Mouse (Mus musculus) gonadal fat pad, adult 2 months (tissue): ENCODE results near the gene Rbms3. TPM values are rescaled to one million over a fixed set of nuclear protein-coding genes. Genes with fewer than 3 reads are reported as not detected.

Experiments
- DNase-seq: peaks from one replicate; pipeline ENCODE4 v3.0.0-alpha.2; 2012; ENCODE audit warnings: low read depth
- polyA plus RNA-seq: library from polyadenylated mRNA; depleted of rRNA; stranded (reverse); fragments of >200 nt; gene quantifications from 2 replicates; pipeline ENCODE4 v1.2.3, GENCODE M21; 2012; rRNA removed

Gene Rbms3
- polyA plus RNA-seq: 19.4 and 21.4 TPM in 2 replicates

DNA sequence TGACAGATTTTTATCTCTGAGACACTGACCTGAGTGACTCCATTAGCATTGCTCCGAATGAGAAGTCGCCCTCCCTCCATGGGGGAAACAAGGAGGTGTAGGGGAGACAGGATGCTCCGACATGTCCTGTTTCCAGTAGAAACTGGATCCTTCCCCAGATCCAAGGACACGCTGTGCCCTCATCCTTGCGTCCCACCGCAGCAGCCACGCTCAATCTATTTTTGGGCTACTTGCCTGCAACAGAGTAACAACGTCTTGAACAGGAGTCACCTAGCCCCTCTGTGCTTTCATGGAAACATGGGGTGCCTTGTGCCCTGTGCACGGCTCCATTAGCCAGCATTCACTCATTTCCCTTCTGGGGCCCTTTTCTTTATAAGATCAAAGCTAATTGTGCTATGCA is at the start of gene Rbms3:
TSS of gene Rbms3 (minus strand) at position 143 of the 400 bp plus-strand sequence.
- no peak for DNase-seq

GRCm38 (mm10) chr9:117673311-117673710 is 43.6 kb upstream of the Rbms3 start:
- DNase-seq: no peak

DNA sequence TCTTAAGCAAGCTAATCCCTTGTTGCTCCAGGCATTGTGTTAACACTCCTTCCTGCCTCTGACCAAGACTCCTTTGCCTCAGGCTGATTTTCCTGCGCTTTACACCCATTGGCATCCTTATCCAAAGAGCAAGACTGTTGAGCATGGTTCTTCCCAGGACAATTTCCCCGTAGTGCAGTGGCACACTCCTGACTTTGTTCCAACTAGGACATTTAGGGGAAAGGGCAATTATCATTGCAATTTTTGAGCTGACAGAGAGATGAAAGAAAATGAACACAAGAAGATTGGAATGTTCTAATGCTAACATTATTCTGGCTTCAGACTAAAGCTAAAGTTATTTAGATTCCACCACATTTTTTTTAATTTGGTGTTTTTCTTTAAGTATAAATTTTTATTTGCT is 24.9 kb upstream of the Rbms3 start:
- DNase-seq: no peak

- DNase-seq: no peak
Observed at GRCm38 (mm10) chr9:117653641-117654040, 23.9 kb upstream of the Rbms3 start.

DNA sequence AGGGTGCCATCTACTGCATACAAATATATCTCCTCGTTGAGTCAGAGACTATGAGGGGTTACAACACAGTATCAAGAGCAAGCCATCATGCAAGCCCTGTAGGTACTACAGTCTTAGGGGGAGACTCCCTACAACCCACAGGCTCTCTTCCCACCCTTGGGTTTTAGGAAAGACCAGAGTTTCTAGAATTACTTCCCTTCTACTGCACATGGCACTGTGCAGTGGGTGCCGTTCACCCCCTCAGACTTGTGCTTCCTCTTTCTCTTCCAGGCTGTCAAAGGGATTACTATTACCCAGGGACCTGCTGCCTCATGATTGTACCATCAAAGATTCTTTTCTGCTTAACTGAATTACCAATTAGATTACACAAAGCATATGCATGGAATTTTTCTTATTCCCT is 16.4 kb upstream of the Rbms3 start:
- DNase-seq: no peak

DNA sequence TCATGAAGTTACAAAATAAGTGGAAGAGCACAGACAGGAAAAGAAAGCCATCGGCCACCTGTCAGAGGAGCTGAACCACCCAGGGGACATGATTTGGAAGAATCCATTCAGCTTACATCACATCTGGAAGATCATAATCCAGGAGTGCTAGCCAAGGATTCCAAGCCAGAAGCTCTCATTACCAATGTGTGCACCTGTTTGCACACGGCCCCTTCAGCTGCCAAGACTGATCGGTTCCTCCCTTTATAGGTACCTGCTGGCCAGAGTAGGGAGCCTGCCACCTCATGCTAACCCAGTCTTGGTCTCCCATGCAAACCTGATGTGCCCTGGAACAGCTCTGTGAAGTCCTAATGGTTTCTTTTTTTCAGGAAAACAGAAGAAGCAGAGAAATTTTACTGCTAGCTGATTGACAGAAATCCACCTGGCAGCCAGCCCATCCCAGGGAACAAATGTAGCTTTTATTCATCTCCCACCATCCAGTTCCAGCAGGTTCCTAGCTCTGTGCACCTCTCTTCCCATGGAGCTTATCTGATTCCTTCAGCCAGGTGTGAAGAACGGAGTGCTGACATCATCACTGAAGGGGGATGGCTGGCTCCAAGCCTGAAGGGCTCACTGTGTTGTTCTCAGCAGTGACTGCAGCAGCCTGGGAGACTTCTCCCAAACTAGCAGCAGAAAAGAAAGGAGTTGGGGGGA is 11.5 kb upstream of the Rbms3 start:
- no peak for DNase-seq

- no peak for DNase-seq
Observed at GRCm38 (mm10) chr9:117638623-117639185, 9.0 kb upstream of the Rbms3 start.

GRCm38 (mm10) chr9:117636492-117636891 is 6.8 kb upstream of the Rbms3 start:
- no peak for DNase-seq

GRCm38 (mm10) chr9:117627173-117627572 is 2.5 kb downstream of the Rbms3 start:
- DNase-seq: no peak

DNA sequence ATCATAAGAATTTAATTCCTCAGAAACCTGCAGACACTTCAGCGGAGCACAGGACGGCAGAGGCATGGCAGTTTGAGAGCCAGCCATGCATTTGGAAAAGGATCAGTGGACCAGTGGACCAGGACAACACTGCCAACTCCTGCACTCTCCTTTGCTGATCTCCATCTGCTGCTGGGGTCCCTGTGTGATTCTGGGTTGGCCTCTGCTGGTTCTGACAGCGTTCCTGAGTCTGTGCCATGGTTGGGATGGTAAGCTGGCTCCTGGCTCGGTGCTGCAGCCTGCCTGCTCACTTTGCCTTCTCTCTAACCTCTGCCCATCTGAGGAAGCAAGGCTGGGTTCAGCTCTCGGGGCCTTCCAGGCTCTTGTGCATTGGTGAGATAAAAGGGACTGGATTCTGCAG is 28.9 kb downstream of the Rbms3 start:
- no peak for DNase-seq

DNA sequence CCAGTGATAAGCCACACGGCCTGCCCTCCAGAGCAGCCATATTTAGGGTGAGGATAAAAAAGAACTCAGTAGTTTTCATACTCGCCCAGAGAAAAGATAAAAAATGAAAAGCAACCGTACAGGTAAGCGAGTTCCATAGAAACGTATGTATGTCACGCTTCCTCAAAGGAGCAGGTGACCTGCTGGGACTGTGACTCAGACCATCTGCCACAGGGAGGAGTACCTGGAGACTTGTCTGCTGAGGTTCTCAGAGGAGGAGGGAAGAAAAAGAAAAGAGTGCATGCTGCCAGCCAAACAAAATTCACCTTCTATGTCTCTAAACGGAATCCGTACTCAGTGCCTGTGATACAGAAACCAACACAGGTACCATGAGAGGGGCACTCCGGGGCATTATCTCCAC is 30.4 kb downstream of the Rbms3 start:
- DNase-seq: no peak

GRCm38 (mm10) chr9:117596162-117596561 is 33.6 kb downstream of the Rbms3 start:
- DNase-seq: no peak

DNA sequence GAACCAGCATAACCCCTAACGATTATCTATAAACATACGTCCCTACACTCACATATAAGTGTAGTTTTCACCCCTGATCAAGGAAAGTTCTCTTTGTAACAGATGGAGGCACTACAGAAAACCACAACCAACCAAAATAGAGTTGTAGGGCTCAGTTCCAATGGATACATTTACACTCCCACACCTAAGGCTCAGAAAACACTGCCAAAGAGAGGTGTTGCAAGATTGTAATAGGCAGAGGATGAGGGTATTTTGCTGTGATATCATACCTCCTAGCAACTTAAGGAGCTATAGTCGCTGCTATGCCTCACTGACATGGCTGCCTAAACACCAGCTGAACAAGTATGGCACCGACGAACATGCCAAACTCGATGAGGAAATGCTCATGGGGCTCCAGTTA is 44.4 kb downstream of the Rbms3 start:
- DNase-seq: no peak

DNA sequence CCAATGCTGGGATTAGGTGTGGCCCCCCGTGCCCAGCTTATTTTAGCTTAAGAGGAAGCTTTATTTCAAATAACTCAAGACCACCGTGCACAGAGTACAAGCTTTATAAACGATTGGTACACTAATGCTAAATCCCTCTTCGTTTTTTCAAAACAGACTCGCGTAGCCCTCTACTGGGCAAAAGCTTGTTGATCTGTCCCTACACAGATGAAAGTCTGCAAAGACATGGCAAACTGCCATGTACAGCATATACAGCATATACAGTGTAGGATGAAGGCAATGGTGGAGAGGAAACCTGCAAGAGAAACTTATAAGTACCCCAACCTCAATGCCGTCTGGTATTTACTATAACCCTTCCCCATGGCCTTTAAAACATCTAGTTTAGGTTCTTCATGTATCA is 46.1 kb downstream of the Rbms3 start:
- no peak for DNase-seq

DNA sequence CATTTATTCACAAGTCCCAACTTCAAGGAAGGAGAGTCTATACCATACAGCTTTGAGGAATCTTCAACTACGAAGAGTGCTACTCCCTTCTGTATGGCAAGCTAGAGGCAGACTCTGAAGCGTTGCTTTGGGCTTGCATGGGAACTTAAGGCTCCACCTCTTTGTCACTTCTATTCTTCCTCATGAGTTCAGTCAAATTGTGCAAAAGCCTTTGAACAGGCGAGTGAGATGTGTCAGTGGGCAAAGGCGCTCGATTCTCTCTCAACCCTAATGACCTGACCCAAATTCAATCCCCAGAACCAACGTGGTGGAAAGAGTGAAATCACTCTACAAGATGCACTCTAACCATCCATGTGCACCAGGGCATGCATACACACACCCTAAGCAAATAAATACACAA is 47.1 kb downstream of the Rbms3 start:
- no peak for DNase-seq

GRCm38 (mm10) chr9:117571186-117571855 is 58.4 kb downstream of the Rbms3 start:
- no peak for DNase-seq

DNA sequence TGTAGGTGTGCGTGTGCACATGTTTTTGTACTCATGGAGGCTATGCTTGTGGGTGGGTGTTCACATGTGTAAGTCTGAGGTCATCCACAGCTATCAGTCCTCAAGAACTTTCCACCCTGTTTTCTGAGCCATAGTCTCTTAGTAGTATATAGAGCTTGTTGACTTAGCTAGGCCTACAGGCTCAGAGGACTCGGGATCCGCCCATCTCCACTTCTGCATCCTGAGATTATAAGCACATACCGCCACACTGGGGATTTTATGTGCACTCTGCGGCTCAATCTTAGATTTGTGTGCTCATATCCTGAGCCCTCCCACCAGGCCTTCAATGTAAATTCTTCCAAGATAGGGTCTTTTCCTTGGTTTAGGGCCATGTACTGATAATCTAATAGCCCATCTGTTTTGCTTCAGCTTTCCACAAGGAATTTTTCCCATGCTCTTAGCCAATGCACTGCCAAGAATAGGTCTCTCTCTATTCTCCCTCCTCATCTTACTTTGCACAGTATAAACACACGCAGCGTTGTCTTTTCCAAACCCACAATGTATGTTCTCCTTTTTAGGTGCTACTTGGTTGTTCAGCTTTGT is 59.4 kb downstream of the Rbms3 start:
- DNase-seq: no peak

DNA sequence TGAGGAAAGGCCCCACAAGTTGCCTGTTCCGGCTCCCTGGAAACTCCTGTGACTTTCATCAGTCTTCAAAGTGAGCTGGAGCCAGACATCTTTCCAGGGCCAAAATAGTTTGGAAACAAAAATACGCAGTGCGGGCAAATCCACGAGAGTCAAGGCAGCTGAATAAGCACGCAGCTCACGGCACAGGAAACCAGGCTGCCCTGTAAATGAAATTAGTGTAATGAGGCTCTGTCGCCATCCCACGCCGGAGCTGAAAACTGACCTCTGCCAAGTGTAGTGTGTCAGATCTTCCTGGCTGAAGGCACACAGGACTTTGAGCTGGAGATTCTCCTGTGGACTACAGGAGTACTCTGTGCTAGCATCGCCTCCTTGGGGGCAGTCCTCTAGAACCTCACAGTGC is 63.4 kb downstream of the Rbms3 start:
- DNase-seq: no peak

- no peak for DNase-seq
Observed at GRCm38 (mm10) chr9:117558562-117558961, 71.2 kb downstream of the Rbms3 start.

- DNase-seq: no peak
Observed at GRCm38 (mm10) chr9:117554356-117554755, 75.4 kb downstream of the Rbms3 start.

DNA sequence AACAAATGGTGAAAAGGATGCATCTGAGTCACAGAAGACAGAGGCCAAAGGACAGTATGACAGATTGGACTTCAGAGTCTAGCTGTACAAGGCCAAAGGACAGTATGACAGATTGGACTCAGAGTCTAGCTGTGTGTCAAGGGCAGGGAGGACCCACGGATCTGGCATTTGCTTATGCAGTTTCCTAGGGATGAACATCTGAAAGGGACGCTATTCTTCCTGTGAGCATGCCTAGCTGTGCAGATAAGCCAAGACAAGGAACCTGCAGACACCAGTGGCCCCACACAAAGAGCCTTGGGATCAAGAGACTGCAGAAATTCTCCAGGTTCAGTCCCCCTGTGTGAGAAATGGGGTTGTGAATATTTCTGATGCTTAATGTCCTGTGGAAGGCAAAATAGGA is 100.4 kb downstream of the Rbms3 start:
- DNase-seq: no peak

GRCm38 (mm10) chr9:117508941-117509340 is 120.8 kb downstream of the Rbms3 start:
- DNase-seq: no peak

GRCm38 (mm10) chr9:117491866-117492265 is 137.8 kb downstream of the Rbms3 start:
- DNase-seq: no peak
